Mouse (Mus musculus) embryonic facial prominence, embryonic 11.5 days (tissue): ENCODE measurements around the gene Gm20481. TPM values are rescaled to one million over a fixed set of nuclear protein-coding genes. Genes with fewer than 3 reads are reported as not detected.
"Not testable (repeated sequence)": the region's sequence is repeated elsewhere in the genome, so short reads cannot be mapped to it uniquely, and the experiment has no call there.

Experiments
- ATAC-seq: fragments of 200-750 bp; cut with Nextera tagmentation; replicated peaks from 2 replicates; pipeline ENCODE4 v1.8.0; 2017; ENCODE audit warnings: low read depth; ENCODE audit not compliant: insufficient number of reproducible peaks, low FRiP score, low TSS enrichment
- DNase-seq: peaks from one replicate; pipeline ENCODE4 v3.0.0-alpha.2; 2015; ENCODE audit warnings: low spot score
- H3K27ac ChIP-seq: fragments of 300-500 bp; sonication (generic); replicated peaks from 2 replicates; pipeline ENCODE4 v1.5.1; 2014; ENCODE audit warnings: mild to moderate bottlenecking, low read depth, low read length, control low read depth
- H3K27me3 ChIP-seq: fragments of 300-500 bp; sonication (generic); 2 replicates; pipeline ENCODE4 v1.6.1; 2014; ENCODE audit warnings: mild to moderate bottlenecking, low read length, moderate library complexity, mixed read lengths; ENCODE audit not compliant: control insufficient read depth, insufficient read depth
- H3K36me3 ChIP-seq: fragments of 300-500 bp; sonication (generic); replicated peaks from 2 replicates; pipeline ENCODE4 v1.6.1; 2014; ENCODE audit warnings: low read depth, mild to moderate bottlenecking, low read length, moderate library complexity, mixed read lengths; ENCODE audit not compliant: control insufficient read depth, insufficient read depth
- H3K4me1 ChIP-seq: fragments of 300-500 bp; sonication (generic); 2 replicates; pipeline ENCODE4 v1.6.1; 2014; ENCODE audit warnings: low read length, mixed read lengths; ENCODE audit not compliant: control insufficient read depth, insufficient read depth
- H3K4me2 ChIP-seq: fragments of 300-500 bp; sonication (generic); 2 replicates; pipeline ENCODE4 v1.6.1; 2014; ENCODE audit warnings: low read depth, mild to moderate bottlenecking, control low read depth, low read length, moderate library complexity
- H3K4me3 ChIP-seq: fragments of 300-500 bp; sonication (generic); 2 replicates; pipeline ENCODE4 v1.5.1; 2014; ENCODE audit warnings: low read depth, low read length, control low read depth
- H3K9ac ChIP-seq: fragments of 300-500 bp; sonication (generic); replicated peaks from 2 replicates; pipeline ENCODE4 v1.6.1; 2014; ENCODE audit warnings: mild to moderate bottlenecking, control low read depth, low read length
- H3K9me3 ChIP-seq: fragments of 300-500 bp; sonication (generic); replicated peaks from 2 replicates; pipeline ENCODE4 v1.6.1; 2016; ENCODE audit warnings: mild to moderate bottlenecking, low read length, inconsistent platforms, mixed read lengths; ENCODE audit not compliant: control insufficient read depth
- WGBS: fragments of 180-500 bp; shearing (Covaris S2); extraction: QIAGEN DNeasy Blood & Tissue Kit; methylation state at CpG from one replicate; pipeline ENCODE4 v1.1.7; 2014; 5-methylcytosine and 5-hydroxymethylcytosine counted together
- polyA plus RNA-seq: library from polyadenylated mRNA; unstranded; fragments of >200 nt; fragmentation: Nextera tagmentation; extraction: Ambion mirVana; gene quantifications from 2 replicates; pipeline ENCODE4 v1.2.1, GENCODE M21; 2014

Gene Gm20481
- not detected in 2 replicates for polyA plus RNA-seq

- H3K9ac ChIP-seq, H3K27ac ChIP-seq, DNase-seq, H3K4me2 ChIP-seq, ATAC-seq, H3K36me3 ChIP-seq, H3K9me3 ChIP-seq, H3K4me3 ChIP-seq, H3K4me1 ChIP-seq: not testable (repeated sequence)
- peaks cover 18% of the 10 kb centered on the region for H3K27me3 ChIP-seq
- WGBS, result 62% methylated on average over 6 of the region's 11 CpGs
Measured at GRCm38 (mm10) chr17:34969822-34970221, at the start of gene Gm20481. Gm20481 (plus strand) TSS chr17:34969912.

DNA sequence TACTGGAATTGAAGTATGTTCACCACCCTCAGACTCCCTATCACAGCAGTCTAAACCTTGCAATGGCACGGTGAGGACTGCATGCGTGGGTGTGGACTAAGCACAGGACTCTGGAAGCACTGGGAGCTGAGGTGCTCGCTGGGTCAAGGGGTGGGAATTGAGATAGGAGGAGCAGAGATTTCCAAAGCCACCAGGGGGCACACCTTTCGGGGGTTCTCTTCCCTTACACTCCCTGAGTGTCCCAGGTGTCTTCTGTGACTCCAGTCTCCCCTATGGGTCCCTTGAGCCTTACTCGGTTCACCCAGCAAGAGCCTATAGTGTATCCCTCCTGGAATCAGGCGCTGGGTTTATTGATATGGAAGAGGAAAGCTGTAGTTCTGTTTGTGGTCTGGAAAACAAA, 46.8 kb upstream of the Gm20481 start:
- Histone ChIP-seq H3K27me3 (no peaks in the 10 kb centered on the region), H3K36me3 (no peaks in the 10 kb centered on the region), H3K27ac (no peak overlapping the region), H3K4me1 (no peaks in the 10 kb centered on the region), H3K9me3 (no peaks in the 10 kb centered on the region), H3K9ac (no peak overlapping the region), H3K4me2 (no peak overlapping the region), H3K4me3 (no peak overlapping the region)
- ATAC-seq (no peak), DNase-seq (no peak)
- WGBS, result 48% methylated on average over 6 of the region's 6 CpGs

- Histone ChIP-seq H3K4me1 (no peaks in the 10 kb centered on the region), H3K27me3 (no peaks in the 10 kb centered on the region), H3K27ac (no peak overlapping the region), H3K4me2 (no peak overlapping the region), H3K4me3 (no peak overlapping the region), H3K9me3 (no peaks in the 10 kb centered on the region), H3K9ac (no peak overlapping the region), H3K36me3 (no peaks in the 10 kb centered on the region)
- 76% methylated on average over 4 of the region's 5 CpGs for whole genome bisulfite sequencing
- ATAC-seq, result no peak
- DNase-seq, result no peak
Measured at GRCm38 (mm10) chr17:34924258-34924657, 45.5 kb upstream of the Gm20481 start.

- Histone ChIP-seq H3K4me1 (no peaks in the 10 kb centered on the region; the same call in 1 of the 2 replicates), H3K27ac (no peak overlapping the region), H3K4me3 (no peak overlapping the region), H3K27me3 (no peaks in the 10 kb centered on the region), H3K9me3 (no peaks in the 10 kb centered on the region), H3K4me2 (no peak overlapping the region), H3K36me3 (no peaks in the 10 kb centered on the region), H3K9ac (no peak overlapping the region)
- ATAC-seq (no peak), DNase-seq (no peak)
- 85% methylated on average over 18 of the region's 18 CpGs for WGBS
Measured at GRCm38 (mm10) chr17:34927306-34928019, 42.2 kb upstream of the Gm20481 start.

DNA sequence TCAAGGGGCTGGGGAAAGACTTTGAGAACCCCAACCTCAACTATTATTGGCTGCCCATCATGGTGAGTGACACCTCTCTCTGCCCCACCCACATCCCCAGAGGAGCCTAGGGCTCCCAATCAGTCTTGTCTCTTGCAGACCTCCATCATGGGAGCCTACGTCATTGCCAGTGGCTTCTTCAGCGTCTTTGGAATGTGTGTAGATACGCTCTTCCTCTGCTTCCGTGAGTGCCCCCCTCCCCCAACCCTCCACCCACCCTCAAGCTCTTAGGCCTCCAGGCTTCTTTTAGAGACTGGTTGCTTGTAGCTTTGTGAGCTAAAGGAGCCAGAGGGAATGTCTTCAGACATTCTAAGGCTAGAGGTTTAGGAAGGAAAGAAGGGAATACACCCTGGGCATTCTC, 40.9 kb upstream of the Gm20481 start:
- Histone ChIP-seq H3K4me3 (no peak overlapping the region), H3K36me3 (no peaks in the 10 kb centered on the region), H3K27me3 (no peaks in the 10 kb centered on the region), H3K9me3 (no peaks in the 10 kb centered on the region), H3K27ac (no peak overlapping the region), H3K9ac (no peak overlapping the region), H3K4me1 (no peaks in the 10 kb centered on the region; the same call in 1 of the 2 replicates), H3K4me2 (no peak overlapping the region)
- 68% methylated on average over 4 of the region's 4 CpGs for WGBS
- ATAC-seq (no peak), DNase-seq (no peak)

- H3K9ac ChIP-seq, result peak within 1 kb of the TSS; percentile 68
- H3K36me3 ChIP-seq, result no peaks in the 10 kb centered on the region
- DNase-seq, result peak; percentile 98
- no peaks in the 10 kb centered on the region; the same call in 1 of the 2 replicates for H3K4me1 ChIP-seq
- WGBS, result 2% methylated on average over 35 of the region's 38 CpGs
- H3K27ac ChIP-seq, result no peak within 1 kb of the TSS
- H3K9me3 ChIP-seq, result no peaks in the 10 kb centered on the region
- H3K27me3 ChIP-seq, result no peaks in the 10 kb centered on the region
- H3K4me3 ChIP-seq, result peak within 1 kb of the TSS; percentile 63
- peak; percentile 93 for ATAC-seq
- H3K4me2 ChIP-seq, result peak within 1 kb of the TSS; percentile 91
Measured at GRCm38 (mm10) chr17:34931061-34931734, 38.5 kb upstream of the Gm20481 start, which contains the start of gene Neu1. Neu1 (plus strand) TSS chr17:34931253.

- Histone ChIP-seq H3K4me1 (no peaks in the 10 kb centered on the region; the same call in 1 of the 2 replicates), H3K27me3 (no peaks in the 10 kb centered on the region), H3K9ac (peak overlapping the region; percentile 68), H3K4me3 (peak overlapping the region; percentile 63), H3K27ac (no peak overlapping the region), H3K9me3 (no peaks in the 10 kb centered on the region), H3K36me3 (no peaks in the 10 kb centered on the region), H3K4me2 (peak overlapping the region; percentile 91)
- DNase-seq, result no peak
- 15% methylated on average over 14 of the region's 14 CpGs for WGBS
- no peak for ATAC-seq
Measured at GRCm38 (mm10) chr17:34931735-34932098, 38.0 kb upstream of the Gm20481 start.

- ATAC-seq, result no peak
- peak overlapping the region; percentile 63 for H3K4me3 ChIP-seq
- no peaks in the 10 kb centered on the region for H3K27me3 ChIP-seq
- WGBS, result 90% methylated on average over 8 of the region's 8 CpGs
- no peaks in the 10 kb centered on the region; the same call in 1 of the 2 replicates for H3K4me1 ChIP-seq
- no peaks in the 10 kb centered on the region for H3K9me3 ChIP-seq
- H3K36me3 ChIP-seq, result no peaks in the 10 kb centered on the region
- no peak for DNase-seq
- no peak overlapping the region for H3K27ac ChIP-seq
- H3K4me2 ChIP-seq, result peak overlapping the region; percentile 91
- peak overlapping the region; percentile 68 for H3K9ac ChIP-seq
Measured at GRCm38 (mm10) chr17:34932287-34932686, 37.4 kb upstream of the Gm20481 start.
